Mouse (Mus musculus) embryo, embryonic 10 days (tissue): ENCODE results near the gene Snx25.

ENCODE experiments used
- DNase-seq: peaks from one replicate; pipeline ENCODE4 v3.0.0-alpha.2; 2015; ENCODE audit warnings: low spot score

Snx25 gene

GRCm38 (mm10) chr8:46152064-46153031 lies at the start of gene Snx25:
TSS of gene Snx25 (minus strand) at chr8:46152159.
- DNase-seq: peak; percentile 34

DNA sequence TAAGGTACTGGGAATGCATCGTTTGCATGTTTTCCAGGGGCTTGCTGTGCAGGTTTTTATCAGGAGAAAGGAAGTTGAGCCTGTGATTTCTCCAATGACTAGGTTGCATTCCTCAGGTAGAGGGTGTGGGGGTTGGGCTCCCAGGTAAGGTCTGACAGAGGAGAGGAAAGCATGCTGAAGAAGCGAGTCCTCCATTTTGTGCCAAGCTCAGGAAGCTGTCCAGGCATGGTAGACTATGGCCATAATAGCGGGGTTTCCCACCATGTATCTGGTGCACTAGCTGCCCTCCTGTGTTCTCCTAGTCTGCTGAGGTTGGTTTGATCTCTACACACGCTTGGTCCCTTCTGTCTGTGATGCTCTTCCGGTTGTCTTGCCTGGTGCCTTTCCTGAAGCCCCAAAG lies 45.7 kb upstream of the Snx25 start:
- DNase-seq: no peak

- DNase-seq: no peak
These were observed 44.9 kb upstream of the Snx25 start for GRCm38 (mm10) chr8:46196877-46197276.

- no peak for DNase-seq
These were observed 41.1 kb upstream of the Snx25 start for GRCm38 (mm10) chr8:46193100-46193499.

DNA sequence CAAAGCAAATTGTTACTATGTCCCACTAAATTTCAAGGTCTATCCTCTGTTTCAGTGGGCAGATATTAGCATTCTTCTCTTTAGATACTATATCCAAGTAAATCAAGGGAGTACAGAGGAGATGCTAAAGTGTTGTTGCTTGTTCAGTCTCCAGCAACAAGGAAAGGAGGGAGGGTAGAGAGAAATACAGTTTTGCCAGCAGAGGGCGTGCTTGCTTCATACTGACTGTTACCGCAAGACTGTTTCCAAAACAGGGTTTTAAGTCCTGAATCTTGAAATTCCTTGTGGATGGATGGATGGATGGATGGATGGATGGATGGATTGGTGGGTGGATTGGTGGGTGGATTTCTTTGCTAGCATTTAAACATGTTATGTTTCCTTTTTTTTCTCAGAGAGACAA lies 33.4 kb upstream of the Snx25 start:
- peak; percentile 81 for DNase-seq

DNA sequence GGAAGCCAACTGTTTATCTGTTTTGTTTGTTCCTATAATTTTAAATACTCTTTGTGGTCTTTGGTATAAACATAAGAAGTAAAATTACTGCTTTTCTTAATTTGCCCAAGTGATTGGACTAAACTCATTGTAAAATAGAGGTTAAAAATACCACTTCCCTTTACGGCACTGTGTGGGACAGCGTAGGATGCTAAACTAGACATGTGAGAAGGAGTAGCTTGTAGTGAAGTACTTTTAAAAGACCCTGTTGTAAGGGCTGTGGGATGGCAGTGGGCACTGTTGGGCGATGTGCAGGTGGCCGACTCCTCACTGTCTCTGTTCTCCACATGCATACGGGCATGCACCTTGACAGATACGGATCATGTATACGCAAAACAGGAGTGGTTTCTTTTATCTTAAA lies 28.2 kb upstream of the Snx25 start:
- DNase-seq: no peak

GRCm38 (mm10) chr8:46173651-46174050 lies 21.7 kb upstream of the Snx25 start:
- no peak for DNase-seq

DNA sequence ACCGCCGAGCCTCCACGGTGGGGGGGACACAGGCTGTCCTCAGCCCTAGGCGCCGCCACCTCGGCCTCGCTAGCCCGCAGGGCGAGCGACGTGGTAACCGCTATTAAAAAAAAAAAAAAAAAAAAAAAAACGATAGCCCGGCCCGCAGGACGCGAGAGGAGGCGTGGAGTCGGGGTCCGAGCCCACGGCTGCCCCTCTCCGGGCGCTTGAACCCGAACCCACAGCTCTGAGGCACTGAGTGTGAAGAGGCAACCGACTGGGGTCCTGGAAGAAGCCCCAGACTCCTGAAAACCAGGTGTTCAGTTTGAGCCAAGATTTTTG lies 11.9 kb upstream of the Snx25 start:
- DNase-seq: no peak

GRCm38 (mm10) chr8:46162953-46163869 lies 11.3 kb upstream of the Snx25 start:
- peak; percentile 96 for DNase-seq

- DNase-seq: no peak
These were observed 1.1 kb upstream of the Snx25 start for GRCm38 (mm10) chr8:46153042-46153441.

- DNase-seq: peak; percentile 67
These were observed 527 bp downstream of the Snx25 start, which contains the start of gene Cfap97 for GRCm38 (mm10) chr8:46151202-46152062. TSS of gene Cfap97 (plus strand) at chr8:46151771.

DNA sequence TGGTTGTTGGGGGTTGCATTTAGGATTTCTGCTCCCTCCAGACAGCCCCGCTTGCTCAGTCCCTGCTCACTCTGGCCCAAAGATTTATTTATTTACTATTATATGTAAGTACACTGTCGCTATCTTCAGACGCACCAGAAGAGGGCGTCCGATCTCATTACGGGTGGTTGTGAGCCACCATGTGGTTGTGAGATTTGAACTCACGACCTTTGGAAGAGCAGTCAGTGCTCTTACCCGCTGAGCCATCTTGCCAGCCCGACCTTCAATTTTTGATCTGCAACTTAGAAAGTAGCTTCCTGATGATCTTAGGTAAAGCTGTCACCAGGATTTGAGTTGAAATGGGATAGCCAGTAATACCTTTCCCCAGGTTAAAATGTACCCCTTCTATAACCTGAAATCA lies 2.2 kb downstream of the Snx25 start:
- DNase-seq: no peak

DNA sequence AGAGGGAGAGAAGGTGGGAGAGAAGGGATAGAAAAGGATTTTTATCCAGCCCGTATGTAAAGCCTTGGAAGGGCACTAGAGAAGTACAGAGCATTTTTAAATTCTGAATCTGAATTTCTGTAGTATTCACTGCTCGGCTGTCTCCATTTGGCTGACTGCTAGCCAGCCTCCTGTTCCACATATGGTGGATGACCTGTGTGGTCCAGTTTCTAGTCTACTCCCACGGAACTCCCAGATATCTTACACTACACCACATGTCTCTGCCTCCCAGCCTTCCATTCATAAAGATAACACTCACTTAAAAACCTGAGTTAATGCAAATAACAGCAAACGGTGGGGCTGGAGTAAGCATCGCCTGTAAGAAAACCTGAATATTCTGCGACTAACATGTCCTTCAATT lies 2.7 kb downstream of the Snx25 start:
- DNase-seq: no peak

- no peak for DNase-seq
These were observed 5.8 kb downstream of the Snx25 start for GRCm38 (mm10) chr8:46146173-46146572.

DNA sequence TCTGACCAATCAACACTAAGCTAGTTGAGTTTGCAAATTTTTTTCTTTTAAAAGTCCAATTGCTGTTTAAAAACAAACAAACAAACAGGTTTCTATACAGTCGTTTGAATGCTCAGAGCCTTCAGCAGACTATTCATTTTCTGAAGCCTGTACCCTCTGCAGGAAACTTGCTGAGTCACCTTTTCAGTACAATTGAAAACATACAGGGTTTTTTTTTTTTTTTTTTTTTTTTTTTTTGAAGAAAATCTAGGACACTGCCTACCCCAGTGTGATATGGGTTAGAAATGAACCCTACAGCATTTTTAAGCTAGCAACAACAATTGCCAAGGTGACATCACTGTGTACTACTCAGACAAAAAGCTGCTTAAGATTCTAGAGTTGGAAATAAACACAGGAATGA lies 8.0 kb downstream of the Snx25 start:
- no peak for DNase-seq

DNA sequence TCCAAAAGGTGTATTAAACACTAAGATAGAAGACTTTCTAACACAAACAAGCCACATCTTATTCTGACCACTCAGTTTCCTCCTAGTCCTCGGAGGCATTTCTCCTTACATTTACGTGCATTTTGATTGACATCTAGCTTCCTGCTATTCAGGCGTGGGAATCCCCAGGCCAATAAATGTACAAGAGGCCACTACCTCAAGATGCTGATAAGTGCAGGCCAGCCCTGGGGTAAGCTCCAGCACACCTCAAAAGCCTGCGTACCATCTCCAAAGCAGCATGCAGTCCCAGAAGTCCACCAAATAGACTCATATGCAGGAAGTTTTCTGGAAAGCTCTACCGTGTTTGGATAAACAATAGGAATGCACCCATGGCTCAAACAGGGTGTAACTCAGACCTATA lies 8.5 kb downstream of the Snx25 start:
- DNase-seq: no peak

GRCm38 (mm10) chr8:46142498-46143081 lies 9.4 kb downstream of the Snx25 start:
- DNase-seq: no peak

- DNase-seq: no peak
These were observed 10.3 kb downstream of the Snx25 start for GRCm38 (mm10) chr8:46141688-46142087.

GRCm38 (mm10) chr8:46140376-46141120 lies 11.4 kb downstream of the Snx25 start:
- DNase-seq: no peak

DNA sequence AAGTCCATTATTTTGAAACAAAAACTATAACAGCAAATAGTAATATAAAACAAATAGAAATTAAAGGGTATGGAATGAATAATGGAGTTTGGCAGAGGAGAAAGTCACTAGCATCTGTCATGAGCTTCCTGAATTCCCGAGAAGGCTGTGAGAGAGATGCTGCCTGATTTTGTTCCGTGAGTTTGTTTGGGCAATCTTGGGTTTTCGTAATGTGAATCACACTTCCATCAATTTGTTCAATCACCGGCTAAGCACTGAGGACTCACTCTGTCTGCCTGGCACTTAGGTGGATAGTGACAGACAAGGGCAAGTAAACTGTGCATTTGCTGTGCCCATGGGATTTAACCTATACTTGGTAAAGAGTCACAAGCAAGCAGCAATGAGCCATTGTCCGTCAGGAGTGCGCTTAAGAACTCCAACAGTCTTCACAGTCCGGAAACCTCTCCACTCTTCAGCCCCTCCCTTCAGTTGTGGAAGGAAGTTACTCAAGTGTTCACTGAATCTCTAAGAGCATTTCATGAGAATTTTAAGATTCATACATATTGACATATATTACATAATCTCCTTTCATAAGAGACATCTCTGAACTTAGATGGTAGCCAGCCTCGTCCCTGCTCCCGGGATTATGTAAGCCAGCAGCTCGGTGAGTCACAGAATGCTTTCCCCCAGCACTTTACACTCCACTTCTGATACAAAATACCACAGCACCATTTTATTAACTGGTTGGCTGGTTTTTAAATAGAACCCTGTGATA lies 13.9 kb downstream of the Snx25 start:
- no peak for DNase-seq
